Mouse (Mus musculus) cerebellum, postnatal 36 days (tissue): ENCODE measurements at regions not wholly inside any gene's neighbourhood (a gene's known extent, or its start where the extent isn't known, plus 50 kb on each side); places are given as distances from the start of the nearest gene placed in this dataset.

Source experiments
- DNase-seq, 2 experiments: peaks; one replicate each; pipeline ENCODE4 v3.0.0; 2021 to 2022; ENCODE audit warnings: mixed read lengths in 2 of 2

DNA sequence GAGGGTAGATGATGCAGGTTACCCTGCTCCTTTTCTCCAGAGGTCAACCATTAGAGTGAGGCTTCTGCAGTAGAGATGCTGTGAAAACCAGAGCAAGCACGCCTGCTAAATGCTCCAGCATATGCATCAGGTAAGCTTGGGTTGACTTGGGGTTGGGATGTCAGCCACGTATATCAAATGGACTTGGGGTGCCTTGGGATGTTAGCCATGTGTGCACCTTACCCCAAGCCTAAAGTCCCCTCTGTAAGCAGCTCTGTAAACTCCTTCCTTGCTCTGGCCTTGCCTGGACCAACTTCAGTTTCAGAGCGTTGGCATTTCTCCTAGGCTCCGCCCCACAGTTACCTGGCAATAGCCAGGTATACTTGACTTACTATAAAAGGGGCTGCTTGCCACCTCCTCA, 155.3 kb upstream of the Tmtc1 start:
- no peak for DNase-seq

DNA sequence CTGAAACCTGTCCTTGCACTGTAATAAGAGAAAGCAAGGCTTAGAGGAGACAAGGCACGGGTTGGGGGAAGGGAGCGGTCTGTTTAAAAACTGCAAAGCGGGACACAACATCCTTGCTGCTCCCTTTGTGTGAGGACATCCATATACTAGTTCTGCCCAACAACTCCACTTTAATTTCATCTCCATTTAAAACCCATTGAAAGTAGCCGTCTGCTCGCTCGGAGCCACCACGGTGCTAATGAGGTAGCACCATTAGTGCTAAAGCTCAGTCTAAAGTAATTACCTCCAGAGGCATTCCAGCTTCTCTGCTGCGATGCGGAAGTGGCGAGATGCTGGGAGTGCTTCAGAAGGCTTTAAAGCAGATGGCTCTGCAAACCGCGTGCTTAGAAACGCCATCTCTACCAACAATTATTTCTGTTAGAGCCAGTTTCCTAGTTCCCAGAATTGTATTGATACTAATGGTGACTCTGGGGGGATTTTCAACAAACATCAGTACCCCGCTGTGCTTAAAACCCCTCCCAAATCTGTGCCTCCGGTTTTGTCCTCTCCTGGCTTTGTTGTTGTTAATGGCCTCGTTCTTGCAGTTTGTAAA, 154.7 kb upstream of the Tmtc1 start:
- DNase-seq = no peak

DNA sequence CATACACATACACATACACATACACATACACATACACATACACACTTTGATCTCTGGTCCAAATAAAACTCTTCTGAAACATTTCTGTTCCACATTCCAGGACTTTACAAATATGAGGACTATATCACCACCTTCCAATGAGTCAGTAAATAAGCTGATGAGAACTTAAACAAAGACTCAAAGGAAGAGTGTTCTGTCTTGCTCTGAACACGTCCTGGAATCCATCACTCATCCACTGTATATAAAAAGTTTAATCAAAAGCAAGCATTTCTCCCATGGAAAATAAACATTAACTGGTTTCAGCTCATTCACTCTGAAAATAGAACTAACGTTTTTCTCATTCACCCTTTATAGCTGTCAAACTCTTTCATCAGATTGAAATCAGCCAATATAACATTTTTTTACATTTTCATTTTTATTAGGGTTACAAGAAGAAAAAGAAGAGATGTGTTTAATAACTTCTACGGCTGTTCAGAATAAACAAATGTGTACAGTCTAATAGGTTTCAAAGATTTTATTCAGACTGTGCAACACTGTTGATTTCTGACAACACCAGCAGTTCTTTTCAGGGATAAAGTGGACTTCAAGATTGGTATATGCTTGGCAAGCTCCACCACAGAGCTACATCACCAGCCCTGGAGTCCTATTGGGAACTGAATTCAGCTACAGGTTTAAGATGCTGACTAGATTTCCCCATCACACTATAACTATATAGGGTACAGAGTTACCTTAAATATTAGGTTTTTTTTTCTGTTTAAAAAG, 151.0 kb upstream of the Tmtc1 start:
- no peak for DNase-seq

DNA sequence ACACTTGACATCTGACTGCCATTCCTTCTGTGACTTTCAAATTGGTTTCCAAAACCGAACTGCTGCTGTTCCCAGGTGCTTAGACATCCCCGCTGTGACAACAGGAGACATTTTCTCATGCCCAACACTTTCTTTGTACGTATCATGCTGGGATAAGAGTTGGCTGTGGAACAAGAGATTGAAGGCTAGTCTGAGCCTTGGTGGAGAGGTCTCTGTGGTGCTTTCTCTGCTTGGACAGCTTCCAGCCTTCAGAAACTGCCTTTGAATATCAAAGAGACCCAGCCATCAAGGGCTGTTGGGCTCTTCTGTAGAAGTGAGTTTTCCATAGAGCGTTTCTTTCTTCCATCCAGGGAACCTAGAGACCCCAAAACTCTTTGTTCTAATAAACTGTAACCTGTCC, 144.8 kb upstream of the Tmtc1 start:
- DNase-seq = no peak

DNA sequence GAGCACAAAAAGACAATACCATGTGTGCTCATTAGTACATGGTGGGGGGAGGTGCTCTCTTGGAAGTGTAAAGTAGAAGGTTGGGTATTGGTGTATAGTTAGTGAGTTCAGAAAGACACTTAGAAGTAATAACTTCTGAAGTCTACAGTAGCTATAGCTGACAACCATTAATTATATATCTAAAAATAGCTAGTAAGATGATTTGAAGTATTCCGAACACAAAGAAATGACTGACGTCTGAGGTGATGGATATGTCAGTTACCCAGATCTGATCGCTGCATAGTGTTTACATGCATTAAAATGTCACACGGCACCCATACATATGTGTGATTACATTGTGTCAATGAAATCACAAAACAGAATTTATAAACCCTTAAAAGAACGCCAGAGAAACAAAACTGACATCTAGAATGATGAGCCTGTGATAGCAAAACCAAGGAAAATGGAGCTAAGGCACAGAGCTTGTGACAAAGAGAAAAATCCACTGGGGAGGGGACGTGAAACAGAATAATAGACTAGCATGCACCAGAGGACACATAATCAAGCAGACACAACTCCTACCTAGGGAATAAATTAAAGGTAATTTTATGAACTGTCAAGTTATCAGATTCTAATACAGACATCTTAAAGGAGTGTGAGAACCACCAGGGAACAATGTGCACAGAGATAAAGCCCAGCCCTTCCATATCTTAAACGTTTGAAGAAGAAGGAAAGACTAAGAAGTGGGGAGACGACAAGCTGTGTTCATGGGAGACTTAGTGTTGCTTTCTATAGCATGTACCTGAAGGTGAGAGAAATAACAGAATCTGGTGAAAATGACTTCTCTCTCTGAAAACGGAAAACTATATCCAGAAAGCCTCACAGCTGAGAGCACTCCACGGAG, 142.5 kb upstream of the Tmtc1 start:
- DNase-seq = no peak

DNA sequence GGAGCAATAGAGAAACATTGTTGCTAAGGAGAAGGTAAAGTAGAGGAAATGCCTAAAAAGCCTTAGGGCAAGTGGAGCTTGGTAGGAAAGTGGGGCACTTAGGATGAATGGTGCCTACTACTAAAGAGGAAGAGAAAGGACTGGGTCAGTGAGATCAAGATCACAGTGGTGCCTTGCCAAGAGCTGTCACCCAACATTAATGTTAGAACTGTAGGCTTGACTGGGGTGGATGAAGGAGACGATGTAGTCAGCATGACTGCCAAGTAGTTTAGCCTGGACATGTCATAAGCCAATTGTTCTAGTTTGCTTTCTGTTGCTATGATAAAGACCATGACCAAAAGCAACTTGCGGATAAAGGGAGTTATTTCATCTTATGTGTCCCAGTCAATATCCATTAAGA, 139.9 kb upstream of the Tmtc1 start:
- DNase-seq = no peak

DNA sequence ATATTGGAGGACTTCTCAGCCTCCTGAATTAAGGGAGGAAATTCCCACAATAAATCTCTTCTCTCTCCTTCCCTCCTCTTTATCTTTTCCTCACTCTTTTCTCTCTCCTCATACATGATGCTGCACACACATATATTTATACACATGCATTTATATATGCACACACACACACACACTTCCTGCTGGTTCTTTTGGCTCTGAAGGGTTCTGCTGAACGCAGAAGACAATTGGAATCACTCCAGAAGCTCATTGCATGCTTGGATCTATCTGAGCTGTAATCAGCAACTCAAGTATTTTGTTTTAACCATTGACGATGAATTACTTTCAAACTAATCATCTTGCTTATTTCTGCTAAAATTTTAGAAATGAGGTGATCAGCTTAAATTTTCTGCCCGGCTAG, 134.1 kb upstream of the Tmtc1 start:
- no peak for DNase-seq

DNA sequence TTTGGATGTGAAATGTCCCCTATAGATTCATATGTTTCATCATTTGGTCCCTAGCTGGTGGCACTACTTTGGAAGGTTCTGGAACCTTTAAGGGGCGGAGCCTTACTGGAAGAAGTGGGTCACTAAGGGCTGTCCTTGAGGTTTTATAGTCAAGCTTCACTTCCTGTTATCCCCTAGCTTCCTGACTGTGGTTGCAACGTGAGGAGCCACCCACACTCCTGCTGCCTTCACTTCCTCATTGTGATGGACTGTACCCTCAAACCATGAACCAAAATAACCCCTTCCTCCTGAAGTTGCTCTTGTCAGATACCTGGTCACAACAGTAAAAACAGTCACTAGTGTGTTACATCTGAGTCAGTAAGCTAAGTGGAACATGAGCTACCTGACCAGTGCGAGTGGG, 133.5 kb upstream of the Tmtc1 start:
- DNase-seq = no peak

DNA sequence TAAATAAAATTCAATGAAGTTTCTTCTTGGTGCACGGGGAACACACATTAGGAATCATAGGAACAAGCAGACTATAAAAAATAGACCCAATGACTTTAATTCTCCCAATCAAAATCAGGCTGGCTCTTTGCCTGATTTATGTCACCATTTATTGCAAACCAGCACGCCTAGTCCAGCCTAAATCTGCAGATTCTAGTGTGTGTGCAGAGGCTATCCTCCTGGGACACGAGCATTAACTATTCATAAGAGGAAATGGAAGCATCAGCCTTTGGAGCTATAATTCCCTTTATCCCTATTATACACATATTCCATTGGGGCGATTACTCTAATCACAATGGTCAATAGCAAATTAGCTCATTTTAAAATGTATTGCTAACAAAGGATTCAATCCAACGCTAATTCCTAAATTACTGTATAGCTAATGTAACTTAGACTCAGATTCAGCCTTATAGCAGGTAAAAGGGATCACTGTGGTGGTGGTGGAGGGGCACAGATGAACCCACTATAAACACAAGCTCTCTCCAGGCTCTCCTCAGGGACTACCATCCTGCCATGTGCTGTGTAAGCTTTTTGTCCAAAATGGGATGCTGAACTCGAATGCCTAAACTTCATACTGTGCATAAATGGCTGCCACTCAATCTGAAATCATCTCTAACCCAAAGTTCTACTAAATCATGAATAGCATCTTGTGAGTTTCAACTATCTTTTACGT, 130.7 kb upstream of the Tmtc1 start:
- DNase-seq = no peak

DNA sequence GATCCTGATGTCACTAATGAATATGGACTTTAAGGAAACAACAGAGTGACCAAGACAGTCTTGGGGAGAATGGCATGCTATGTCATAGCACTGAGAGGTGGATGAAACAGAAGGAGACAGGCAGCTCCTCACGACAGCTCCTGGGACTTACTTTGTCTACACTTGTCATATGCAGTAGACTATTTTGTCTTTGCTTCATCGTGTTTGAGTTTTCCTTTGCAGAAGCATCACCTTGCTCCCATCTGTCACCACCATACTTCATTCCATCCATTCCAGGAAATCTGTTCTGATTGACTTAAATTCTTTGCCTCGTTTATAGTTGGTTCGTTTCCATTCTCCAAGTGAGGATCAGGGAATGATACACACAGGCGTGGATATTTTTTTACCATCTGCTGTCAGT, 128.0 kb upstream of the Tmtc1 start:
- no peak for DNase-seq

DNA sequence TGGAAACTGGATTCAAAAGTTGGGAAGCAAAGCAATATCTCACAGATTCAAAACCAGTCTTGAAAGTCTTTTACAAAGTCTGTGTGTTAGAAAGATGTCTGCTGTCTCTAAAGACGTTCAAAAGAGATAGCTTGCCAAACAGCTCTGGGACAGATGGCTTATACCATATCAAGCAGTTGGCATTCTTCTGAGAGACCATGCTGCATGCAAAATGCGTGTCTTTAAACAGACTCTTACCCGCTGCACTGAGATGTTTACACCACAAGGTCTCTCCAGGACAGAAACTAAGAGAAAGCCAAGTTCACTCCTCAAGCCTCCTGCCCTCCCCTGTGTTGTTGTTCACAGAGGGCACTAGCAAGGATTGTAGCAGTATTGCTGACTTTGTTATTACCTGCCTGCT, 127.5 kb upstream of the Tmtc1 start:
- no peak for DNase-seq

DNA sequence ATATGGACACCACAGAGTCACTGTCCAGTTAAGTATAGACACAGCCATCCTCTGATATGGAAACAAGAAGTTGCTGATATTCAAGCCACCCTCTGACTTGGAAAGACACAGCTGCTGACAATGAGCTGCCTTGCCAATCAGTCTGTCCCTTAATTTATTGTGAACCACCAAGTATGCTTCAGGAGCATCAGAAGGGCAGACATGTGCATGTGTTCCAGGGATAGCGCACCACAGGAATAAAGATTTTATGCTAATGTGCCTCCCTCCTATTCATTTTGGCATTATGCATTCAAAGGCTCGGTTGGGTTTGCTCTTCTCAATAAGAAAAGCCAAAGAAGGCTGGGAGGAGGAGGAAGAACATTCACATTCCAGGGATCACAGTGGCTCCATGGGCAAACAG, 120.0 kb upstream of the Tmtc1 start:
- no peak for DNase-seq

DNA sequence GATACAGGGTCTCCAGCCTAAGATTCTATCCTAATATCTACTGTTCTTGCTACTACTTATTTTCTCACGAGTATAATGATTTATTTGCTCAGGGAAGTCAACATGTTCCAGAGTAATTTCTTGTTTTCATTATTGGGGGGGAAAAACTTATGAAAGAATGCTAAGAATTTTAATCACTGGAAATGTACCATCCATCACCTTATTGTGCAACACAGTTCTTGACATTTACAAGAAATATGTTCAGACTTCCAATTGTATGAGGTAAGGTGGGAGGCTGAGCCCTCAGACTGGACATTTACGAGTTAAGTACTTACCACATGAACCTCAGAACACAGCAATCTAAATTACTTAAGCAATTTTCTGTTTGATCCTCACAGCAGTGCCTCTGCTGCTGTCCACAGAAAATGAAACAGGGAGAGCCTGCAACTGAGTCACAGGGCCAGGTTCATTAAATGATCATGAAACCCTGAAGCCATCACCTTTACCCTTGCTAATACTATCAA, 118.1 kb upstream of the Tmtc1 start:
- no peak for DNase-seq

DNA sequence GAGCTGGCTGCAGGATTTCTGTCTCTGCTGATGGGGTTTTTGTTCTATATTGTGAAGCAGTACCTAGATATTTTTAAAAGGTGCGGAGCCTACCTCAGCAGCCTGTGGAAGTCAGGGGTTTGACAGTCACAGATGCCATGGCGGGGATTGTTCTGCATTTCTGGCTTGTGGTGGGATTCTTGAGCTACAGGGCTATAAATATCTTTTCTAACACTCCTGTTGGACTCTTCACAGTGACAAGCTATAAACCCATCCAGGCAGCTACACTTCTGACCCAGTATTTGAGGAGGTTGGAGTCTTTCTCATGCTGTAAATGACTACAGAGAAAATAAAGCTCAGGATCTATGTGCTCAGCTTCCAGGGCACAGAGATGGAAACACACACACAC, 112.3 kb upstream of the Tmtc1 start:
- DNase-seq = no peak

DNA sequence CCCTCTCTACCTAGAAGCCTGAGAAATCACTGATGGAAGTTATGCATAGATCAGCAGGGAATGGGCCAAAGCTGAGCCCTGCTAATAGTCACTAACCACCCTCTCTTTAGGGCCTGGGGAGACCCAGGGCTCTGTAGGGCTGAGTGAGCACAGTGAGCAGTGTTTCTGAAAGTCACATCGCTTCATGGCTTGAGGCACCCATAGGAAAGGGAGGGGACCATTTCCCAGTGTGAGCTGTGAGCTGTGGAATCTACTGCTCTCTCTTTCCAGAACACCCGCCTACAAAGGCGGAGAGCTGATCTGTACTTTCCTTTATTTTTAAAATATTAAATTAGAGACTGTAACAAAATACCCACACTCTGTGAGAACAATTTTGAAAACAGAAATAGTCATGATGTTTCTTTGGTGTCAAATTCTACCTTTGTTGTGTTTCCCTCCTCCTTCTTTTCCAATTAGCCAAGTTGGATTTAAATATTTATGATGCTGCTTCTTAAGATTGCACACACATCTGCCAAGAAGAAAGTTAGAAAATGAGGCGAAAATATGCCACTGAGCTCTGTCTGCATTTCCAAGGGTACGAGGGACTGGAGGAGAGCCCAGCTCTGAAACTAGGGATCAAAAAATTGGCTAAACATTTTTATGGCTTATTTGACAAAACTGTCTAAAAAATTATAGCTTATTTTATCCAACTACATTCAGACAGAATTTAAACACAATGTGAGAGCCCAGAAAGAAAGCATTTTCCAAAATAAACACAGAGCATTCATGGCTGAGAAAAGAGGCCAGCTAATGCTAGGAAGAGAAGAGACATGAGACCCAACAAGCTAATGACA, 111.7 kb upstream of the Tmtc1 start:
- DNase-seq = no peak

DNA sequence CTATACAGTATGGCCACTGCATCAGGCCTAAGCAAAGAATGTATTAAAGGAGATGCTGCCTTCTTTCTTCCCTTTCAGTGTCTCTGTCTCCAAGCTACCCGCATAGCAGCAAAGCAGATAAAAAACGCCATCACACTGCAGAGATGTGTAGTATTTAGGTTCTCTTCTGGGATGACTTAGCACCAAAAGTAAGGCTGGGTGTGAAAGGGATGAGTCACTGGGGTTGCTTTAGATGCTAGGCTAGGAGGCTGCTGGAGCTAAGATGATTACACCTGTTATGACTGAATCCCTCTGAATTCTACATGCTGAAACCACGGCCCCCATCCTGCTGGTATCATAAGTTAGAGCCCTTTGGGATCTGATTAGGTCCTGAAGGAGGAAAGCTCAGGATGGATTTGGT, 110.3 kb upstream of the Tmtc1 start:
- DNase-seq = no peak

DNA sequence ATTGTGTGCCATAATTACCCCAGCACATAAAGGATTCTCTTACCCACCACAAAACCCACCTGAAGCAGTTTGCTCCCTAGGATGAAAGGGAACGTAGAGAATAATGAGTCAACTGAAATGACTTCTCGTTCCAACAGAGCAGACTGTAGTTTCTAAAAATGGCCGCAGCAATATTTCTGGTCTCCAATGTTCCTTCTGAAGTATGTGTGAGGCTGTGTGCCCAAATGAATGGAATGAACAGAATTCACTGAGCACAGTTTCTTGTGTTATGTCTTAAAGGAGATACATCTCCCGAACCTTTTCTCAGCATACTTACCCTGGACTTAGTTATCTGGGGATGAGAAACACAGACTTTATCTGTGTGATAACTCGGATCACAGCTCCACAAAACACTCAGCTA, 109.4 kb upstream of the Tmtc1 start:
- DNase-seq = no peak

DNA sequence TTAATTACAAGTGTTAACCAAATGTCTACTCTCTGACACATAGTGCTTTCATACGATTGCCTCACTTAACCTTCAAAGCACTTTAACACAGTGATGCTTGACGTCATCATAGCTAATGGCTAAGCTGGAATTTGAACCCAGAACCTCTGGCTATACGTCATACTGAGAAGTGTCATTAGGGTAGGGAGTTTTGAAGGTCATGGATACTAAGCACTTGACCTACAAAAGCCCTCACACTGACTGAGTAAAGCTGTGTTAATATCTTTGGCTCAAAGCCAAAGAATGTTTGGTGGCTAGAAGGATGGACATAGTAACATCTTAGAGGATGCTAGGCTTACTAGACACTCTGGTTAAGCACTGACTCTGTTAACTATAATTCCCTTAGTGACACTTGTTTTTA, 106.9 kb upstream of the Tmtc1 start:
- no peak for DNase-seq

DNA sequence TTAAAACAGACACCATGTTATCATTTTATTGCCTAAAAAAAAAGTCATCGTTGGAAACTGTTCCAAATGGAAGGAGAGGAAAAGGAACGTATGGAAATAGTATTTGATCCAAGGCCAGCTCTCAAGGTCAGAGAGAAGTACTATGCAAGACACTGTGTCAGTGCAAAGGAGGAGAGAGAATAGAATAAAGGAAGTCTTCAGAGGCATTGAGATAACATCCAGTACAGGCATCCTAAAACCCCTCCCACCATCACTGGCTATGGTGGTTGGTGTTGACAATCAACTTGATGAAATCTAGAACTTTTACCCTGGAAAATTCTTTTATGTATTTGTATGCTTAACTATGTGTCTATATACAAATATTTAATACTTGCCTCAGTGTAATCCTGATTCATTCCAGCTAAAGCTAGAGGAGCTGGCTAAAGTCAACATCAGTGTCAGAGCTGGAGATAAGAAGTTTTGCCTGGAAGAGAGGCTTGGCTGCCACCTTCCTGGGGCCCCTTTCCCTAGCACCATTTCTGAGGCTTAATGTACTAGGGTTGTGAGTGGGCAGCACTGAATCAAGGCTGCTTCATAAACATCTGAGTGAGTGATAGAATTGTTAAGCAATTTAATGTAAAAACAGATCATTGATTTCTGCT, 104.1 kb upstream of the Tmtc1 start:
- DNase-seq = no peak

DNA sequence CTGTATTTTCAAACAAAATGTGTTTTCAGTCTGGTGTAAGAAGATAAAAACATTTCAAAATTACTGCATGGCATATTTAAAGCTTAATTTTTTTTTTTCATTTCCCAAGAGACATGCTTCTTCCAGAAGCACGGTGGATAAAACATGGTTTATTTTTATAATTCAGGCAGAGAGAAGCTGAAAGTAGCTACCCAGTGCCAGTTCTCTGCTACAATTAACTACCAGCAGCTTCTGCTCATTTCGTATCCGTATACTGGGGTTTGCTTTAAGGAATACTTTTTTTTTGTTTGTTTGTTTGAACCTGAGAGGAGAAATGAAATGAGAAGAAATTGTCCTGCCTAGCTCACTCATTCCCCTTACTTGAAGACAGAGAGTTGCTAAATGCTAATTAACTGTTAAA, 98.9 kb upstream of the Tmtc1 start:
- no peak for DNase-seq

DNA sequence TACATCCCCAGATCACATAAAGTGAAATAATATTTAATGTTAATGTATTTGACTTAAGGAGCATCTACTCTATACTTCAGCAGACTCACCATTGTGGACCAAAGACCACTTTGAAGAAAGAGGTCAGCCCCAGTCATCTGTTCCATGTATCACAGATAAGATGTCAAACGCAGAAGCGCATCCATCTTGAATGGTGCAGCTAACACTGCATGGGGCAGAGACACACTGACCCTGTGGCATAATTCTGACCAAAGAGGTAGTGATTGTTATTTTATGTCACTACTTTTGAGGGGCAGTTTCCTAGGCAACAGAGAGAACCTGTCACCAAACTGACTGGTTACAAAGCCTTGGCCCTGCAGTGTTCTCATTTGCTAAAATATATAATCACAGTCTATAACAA, 97.8 kb upstream of the Tmtc1 start:
- DNase-seq = no peak
